Mouse (Mus musculus) ES-E14 (cell line): Measurements from ENCODE around the gene Chst15.

Experiments used
- CHD2 ChIP-seq: IDR thresholded peaks from 2 replicates; pipeline ENCODE4 v1.6.1; 2014; ENCODE audit warnings: mild to moderate bottlenecking, low read depth, low read length, inconsistent platforms
- HCFC1 ChIP-seq: IDR thresholded peaks from 2 replicates; pipeline ENCODE4 v1.6.1; 2012; ENCODE audit warnings: low read length, inconsistent platforms, borderline replicate concordance; ENCODE audit not compliant: insufficient read depth
- MAFK ChIP-seq: IDR thresholded peaks from 2 replicates; pipeline ENCODE4 v1.6.1; 2014; ENCODE audit warnings: mild to moderate bottlenecking, low read depth, low read length, inconsistent platforms; ENCODE audit not compliant: insufficient read depth
- ZC3H11A ChIP-seq: IDR thresholded peaks from 2 replicates; pipeline ENCODE4 v1.6.1; 2012; ENCODE audit warnings: low read depth, mild to moderate bottlenecking, inconsistent platforms, low read length, borderline replicate concordance
- ZNF384 ChIP-seq: IDR thresholded peaks from 2 replicates; pipeline ENCODE4 v1.6.1; 2012; ENCODE audit warnings: low read depth, low read length, inconsistent platforms

GRCm38 (mm10) chr7:132343146-132343545 is 26.1 kb upstream of the Chst15 start:
- TF ChIP-seq HCFC1, result no peak
- no peak for TF ChIP-seq CHD2
- no peak for TF ChIP-seq ZC3H11A
- no peak for TF ChIP-seq ZNF384
- TF ChIP-seq MAFK, result no peak
